Comparison of ENCODE assay signal across 24 mouse cellular contexts in the genomic region with DNA sequence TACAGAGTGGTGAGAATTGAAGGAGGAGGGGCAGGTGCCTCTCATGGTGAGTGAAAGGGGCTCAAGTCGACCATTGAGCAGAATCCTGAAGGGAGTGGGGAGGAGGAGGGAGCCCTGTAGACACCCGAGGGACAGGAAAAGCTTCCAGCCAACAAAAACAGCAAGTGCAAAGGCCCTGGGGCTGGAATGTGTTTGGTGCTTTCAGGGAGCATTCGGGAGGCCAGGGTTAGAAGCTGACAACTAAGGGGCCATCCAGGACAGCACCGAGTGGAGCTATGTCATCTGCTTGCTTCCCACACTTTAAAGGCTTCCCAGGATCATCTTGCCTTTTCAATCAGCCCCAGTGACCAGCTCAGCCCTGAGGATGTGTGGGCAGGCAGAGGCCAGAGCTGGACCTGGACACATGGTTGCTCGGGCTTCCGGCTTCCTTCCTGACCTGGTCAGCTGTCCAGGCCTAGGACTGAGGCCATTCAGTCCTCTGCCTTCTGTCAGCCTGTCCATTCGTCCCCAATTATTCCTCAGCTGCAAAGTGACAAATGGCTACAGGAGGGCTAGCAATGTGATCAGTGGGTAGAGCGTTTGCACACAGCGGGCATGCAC. TPM values are rescaled to one million over a fixed set of nuclear protein-coding genes. Genes with fewer than 3 reads are reported as not detected.
DNase-seq lines count a peak whose midpoint lies in the region; ATAC-seq lines count a peak whose summit lies in the region.
"Had no signal": no experiment of that assay in that cellular context is flagged by ENCODE, and none has a peak within 500 bp of the region (broad histone marks: within the 10 kb centered on the region; RNA-seq: fewer than 3 reads in every experiment).

No protein-coding gene starts in this region.

- WGBS in heart, embryonic 10.5 days: 61% methylated on average over 9 of the region's 9 CpGs
- WGBS in kidney, embryonic 15.5 days: 48% methylated on average over 9 of the region's 9 CpGs

- no peak for ATAC-seq in kidney, embryonic 15.5 days (replicated peaks; ENCODE audit: low FRiP score)
- ATAC-seq: CD4-positive, CD25-positive, alpha-beta regulatory T cell, adult 4 months; forebrain, embryonic 14.5 days; forebrain, postnatal 0 days; hindbrain, embryonic 16.5 days had no signal

- DNase-seq in heart, embryonic 10.5 days (ENCODE audit: low spot score): no peak
- DNase-seq in heart, postnatal 36 days: no peak
- DNase-seq in kidney, adult 8-10 months: no peak
- DNase-seq in kidney, postnatal 36 days: peak; percentile 51 to 53
- DNase-seq in kidney, postnatal 14 days: no peak
- DNase-seq in lung, postnatal 14 days: no peak
- DNase-seq: adrenal gland, adult 8-10 months; adrenal gland, postnatal 25 days; cerebellum, adult 18-20 months; cerebellum, adult 9-10 months; cerebellum, postnatal 14 days; forebrain, postnatal 0 days; gastrocnemius, adult 2 months; gastrocnemius, postnatal 14 days; heart, adult 18-20 months had no signal

- H3K4me1 ChIP-seq in heart, embryonic 10.5 days: peaks cover 36% of the 10 kb centered on the region
- H3K4me1 ChIP-seq in kidney, embryonic 15.5 days: peaks cover 28% of the 10 kb centered on the region
- H3K4me1 ChIP-seq: hindbrain, embryonic 13.5 days had no signal

- no peak overlapping the region for H3K4me3 ChIP-seq in heart, embryonic 10.5 days
- H3K4me3 ChIP-seq in kidney, embryonic 15.5 days (replicated peaks): no peak overlapping the region
- H3K4me3 ChIP-seq: embryonic facial prominence, embryonic 12.5 days; embryonic facial prominence, embryonic 15.5 days; gastrocnemius, adult 2 months; hindbrain, embryonic 10.5 days; hindbrain, embryonic 13.5 days had no signal

- no peak overlapping the region for H3K9ac ChIP-seq in kidney, embryonic 15.5 days
- H3K9ac ChIP-seq: embryonic facial prominence, embryonic 12.5 days; embryonic facial prominence, embryonic 15.5 days; forebrain, postnatal 0 days; hindbrain, embryonic 13.5 days had no signal

- H3K27me3 ChIP-seq in heart, embryonic 10.5 days (ENCODE audit: insufficient read depth, poor library complexity, severe bottlenecking): peaks cover 4% of the 10 kb centered on the region
- H3K27me3 ChIP-seq in kidney, embryonic 15.5 days: no peaks in the 10 kb centered on the region
- H3K27me3 ChIP-seq: embryonic facial prominence, embryonic 12.5 days; embryonic facial prominence, embryonic 15.5 days had no signal

- intact Hi-C loops in heart, postnatal 36 days (cut with DNase I): no loop called here

- no peak overlapping the region for H3K4me2 ChIP-seq in kidney, embryonic 15.5 days
- H3K4me2 ChIP-seq: embryonic facial prominence, embryonic 12.5 days; embryonic facial prominence, embryonic 15.5 days; heart, embryonic 11.5 days; hindbrain, embryonic 13.5 days had no signal

- H3K27ac ChIP-seq in heart, embryonic 10.5 days: peak overlapping the region; percentile 39
- H3K27ac ChIP-seq in kidney, embryonic 15.5 days: 0 out of 2 replicates have a peak overlapping the region, but pooled peaks have one; percentile 2
- H3K27ac ChIP-seq: embryonic facial prominence, embryonic 12.5 days; embryonic facial prominence, embryonic 15.5 days; gastrocnemius, adult 2 months; hindbrain, embryonic 10.5 days; hindbrain, embryonic 13.5 days had no signal

- no peaks in the 10 kb centered on the region for H3K36me3 ChIP-seq in heart, embryonic 10.5 days
- H3K36me3 ChIP-seq in kidney, embryonic 15.5 days: no peaks in the 10 kb centered on the region
- H3K36me3 ChIP-seq: embryonic facial prominence, embryonic 12.5 days; embryonic facial prominence, embryonic 15.5 days; hindbrain, embryonic 10.5 days; hindbrain, embryonic 13.5 days had no signal

- H3K9me3 ChIP-seq in heart, embryonic 10.5 days: no peaks in the 10 kb centered on the region
- no peaks in the 10 kb centered on the region for H3K9me3 ChIP-seq in kidney, embryonic 15.5 days (replicated peaks)
- H3K9me3 ChIP-seq: embryonic facial prominence, embryonic 12.5 days; embryonic facial prominence, embryonic 15.5 days; hindbrain, embryonic 10.5 days; hindbrain, embryonic 13.5 days had no signal

RNA-seq across cellular contexts. Expression of a gene that starts 39.3 kb away (rescaled TPM):
- polyA plus RNA-seq in heart, embryonic 10.5 days (2016; fragmentation: Nextera tagmentation; extraction: Ambion mirVana): 21.8 and 42.2 TPM in 2 replicates
- 1 to 10 TPM; 1.5 to 2.0 TPM for total RNA-seq in heart, postnatal 36 days (2021)
- polyA plus RNA-seq in kidney, embryonic 15.5 days (2015; fragmentation: Nextera tagmentation; extraction: Ambion mirVana): 34.3 and 37.7 TPM in 2 replicates

RNA-seq across cellular contexts. Expression of a gene that starts 54.6 kb away (rescaled TPM):
- 312 and 332 TPM in 2 replicates for polyA plus RNA-seq in heart, embryonic 10.5 days (2016; fragmentation: Nextera tagmentation; extraction: Ambion mirVana)
- total RNA-seq in heart, postnatal 36 days (2021): 100 to 1,000 TPM; 111 to 114 TPM
- 284 and 313 TPM in 2 replicates for polyA plus RNA-seq in kidney, embryonic 15.5 days (2015; fragmentation: Nextera tagmentation; extraction: Ambion mirVana)

Comparison
In these comparisons a context has a peak if more than half of its experiments do, and no peak if none do; other contexts are left out.
1. DNase-seq: peak in kidney, postnatal 36 days (2 of 2); none in heart, embryonic 10.5 days (single experiment), heart, postnatal 36 days (0 of 2), kidney, adult 8-10 months (0 of 2), kidney, postnatal 14 days (single experiment) and lung, postnatal 14 days (single experiment).